Mouse (Mus musculus) lung, postnatal 10 days (tissue): ENCODE measurements at regions not wholly inside any gene's neighbourhood (a gene's known extent, or its start where the extent isn't known, plus 50 kb on each side); places are given as distances from the start of the nearest gene placed in this dataset.
A peak's percentile ranks its signal among the peaks of the same experiment; 100 is the strongest.
"Not testable (repeated sequence)": the region's sequence is repeated elsewhere in the genome, so short reads cannot be mapped to it uniquely, and the experiment has no call there.

Experiments used
- DNase-seq: peaks from one replicate; pipeline ENCODE4 v3.0.0; 2021

DNA sequence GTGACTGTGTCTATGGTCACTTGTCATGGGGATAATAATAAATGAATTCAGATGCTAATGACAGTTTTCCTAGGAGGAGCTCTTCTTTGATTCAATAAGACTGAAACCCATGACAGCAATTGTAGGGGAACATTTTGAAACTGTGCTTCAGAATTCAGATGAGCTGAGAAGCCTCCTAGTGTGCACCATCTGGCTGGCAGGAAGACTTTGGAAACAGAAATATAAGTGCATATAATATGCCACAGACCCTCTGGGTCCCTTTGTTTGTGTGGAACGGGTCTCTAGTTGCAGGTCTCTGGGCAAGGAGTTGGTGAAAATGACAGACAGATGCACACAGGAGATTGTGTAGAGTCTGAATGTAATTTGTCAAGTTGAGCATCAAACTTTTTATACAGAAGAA is 1043.3 kb upstream of the Cntnap5a start:
- no peak for DNase-seq

- DNase-seq = not testable (repeated sequence)
Observed at GRCm38 (mm10) chr1:114641854-114642253, 1042.7 kb upstream of the Cntnap5a start.

DNA sequence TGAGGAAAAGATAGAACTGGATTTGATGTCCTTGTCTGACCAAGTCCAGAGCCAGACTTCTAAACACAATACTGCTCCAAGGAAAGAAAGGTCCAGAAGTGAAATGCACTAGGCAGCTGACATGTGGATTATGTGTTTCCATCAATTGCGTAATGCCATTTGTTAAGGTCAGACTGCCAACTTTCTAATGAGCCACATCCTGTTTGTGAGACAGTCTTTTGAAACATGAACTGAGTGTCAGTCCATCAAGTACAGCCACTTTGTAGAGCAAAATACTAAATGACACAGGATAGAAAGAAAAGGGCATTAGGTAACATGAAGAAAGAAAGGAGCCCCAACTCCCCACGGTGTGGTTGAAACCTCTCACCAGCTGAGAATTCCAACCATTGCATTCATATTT is 1010.6 kb upstream of the Cntnap5a start:
- peak; percentile 37 for DNase-seq

DNA sequence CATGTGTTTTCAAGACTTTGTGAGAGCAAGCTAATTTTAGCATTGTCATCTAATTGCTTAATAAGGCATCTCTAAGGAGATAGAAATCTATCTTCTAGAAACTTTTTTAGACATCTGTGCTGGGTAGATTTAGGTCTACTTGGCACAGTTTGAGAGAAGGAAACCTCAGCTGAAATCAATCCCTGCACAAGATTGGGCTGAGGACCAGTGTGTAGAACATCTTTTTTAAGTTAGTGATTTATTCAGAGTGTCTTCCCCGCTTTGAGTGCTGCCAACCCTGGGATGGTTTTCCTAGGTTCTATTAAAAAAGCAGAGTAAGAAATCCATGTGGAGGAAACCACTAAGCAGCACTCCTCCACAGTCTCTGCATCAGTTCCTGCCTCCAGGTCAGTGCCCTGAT is 1003.3 kb upstream of the Cntnap5a start:
- DNase-seq = no peak

DNA sequence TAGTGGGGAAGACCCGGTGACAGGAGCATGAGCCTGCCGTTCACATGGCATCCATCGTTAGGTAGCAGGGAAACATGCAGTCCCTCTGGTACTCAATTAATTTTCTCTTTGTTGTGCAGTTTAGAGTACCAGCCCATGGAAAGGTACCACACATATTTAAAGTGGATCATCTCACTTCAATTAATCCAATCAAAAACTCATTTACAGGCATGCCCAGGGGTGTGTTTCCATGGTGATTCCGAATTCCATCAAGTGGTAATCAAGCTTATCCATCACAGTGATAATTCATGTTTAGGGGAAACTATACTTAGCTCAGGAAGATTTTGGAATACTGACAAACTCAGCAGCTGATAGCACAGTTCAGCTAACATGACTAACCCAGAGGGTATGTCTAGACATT is 963.4 kb upstream of the Cntnap5a start:
- no peak for DNase-seq

DNA sequence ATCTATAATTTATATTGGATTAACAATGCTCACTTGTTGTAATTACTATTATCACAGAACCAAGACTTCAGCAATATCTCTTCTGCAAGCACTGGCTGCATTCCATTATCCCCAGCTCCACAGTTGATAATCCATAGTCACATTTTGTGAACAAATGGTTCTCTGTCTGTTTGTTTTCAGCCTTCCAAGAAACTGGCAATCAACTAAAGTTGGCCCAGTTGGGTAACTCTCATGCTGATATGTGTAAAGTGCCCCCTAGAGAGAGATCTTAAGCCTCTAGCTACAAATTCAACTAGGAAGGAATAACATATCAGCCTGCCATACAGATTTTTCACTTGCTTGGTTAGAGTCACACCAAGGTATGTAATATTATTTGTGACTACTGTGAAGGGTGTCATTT is 955.4 kb upstream of the Cntnap5a start:
- DNase-seq = no peak
